Mouse (Mus musculus) v-Abl transformed pro-B cells (cell line): ENCODE results near the gene Gm20388.
"Not testable (repeated sequence)": the region's sequence is repeated elsewhere in the genome, so short reads cannot be mapped to it uniquely, and the experiment has no call there.

Experiments used
- in situ Hi-C, 2 experiments: fragments of 400-800 bp; cut with MboI; formaldehyde crosslinking; loops; one replicate each; pipeline ENCODE4 v1.15.1; 2025; ENCODE audit not compliant: unreplicated experiment in 2 of 2

Gm20388 gene

GRCm38 (mm10) chr8:123514136-123514535 is 3603.5 kb downstream of the Gm20388 start:
- in situ Hi-C loops = no loop called here

DNA sequence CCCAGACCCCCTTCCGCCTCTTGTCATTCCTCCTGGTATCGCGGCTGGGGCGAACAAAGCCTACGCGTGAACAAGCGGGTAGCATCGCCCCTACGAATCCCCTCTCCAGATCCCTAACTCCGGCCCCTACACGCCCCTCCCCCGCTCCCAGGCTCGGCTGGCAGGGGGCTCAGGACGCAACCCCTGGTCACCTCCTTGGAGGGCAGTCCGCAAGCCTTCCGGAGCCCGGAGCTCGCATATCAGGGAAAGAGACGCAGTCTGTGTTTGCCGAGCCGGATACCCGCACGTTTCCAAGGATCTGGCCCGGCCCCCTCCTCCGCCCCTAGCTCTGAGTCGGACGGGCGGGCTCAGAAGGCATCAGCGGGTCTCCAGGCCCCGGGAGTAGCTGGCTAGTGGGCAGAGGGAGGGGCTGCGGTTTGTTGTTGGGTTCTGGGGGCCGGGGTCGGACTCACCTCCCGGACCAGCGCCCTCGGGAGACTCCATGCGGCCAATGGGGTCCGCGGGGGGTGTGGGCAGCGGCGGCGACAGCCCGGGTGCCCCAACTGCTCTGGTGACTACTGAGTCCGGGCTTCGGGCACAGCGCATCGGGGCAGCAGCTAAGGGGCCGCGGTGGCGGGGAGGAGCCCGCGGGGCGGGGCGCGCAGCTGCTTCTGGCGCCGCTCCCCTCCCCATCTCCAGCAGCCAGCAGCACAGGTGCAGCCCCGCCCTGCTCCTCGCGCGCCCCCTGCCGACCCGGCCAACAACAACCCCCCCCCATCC is 3604.3 kb downstream of the Gm20388 start, which contains the start of gene Dbndd1:
Gene Dbndd1, minus strand, starts transcription at position 683 of the 759 bp plus-strand sequence.
- in situ Hi-C loops = no loop called here

- in situ Hi-C loops = no loop called here
Measured at GRCm38 (mm10) chr8:123515540-123515897, 3604.9 kb downstream of the Gm20388 start.

DNA sequence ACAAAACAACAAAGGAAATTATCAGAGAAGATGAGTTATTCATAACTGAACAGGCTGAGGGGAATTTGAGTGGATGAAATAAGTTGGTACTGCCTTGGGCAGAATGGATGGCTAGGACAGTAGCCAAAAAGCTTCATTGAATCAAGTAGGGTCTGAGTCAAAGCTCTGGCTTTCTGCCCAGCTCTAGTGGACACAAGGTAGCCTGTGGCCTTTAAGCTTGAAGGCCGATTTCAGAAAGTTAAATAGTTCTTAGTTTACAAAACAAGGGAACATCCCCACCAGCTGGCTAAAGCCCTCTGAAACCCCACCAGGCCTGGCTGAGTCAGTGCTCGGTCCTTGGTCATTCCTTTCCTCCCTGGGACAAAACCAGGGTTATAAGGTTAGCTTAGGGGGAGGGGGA is 3606.0 kb downstream of the Gm20388 start:
- in situ Hi-C loops = no loop called here

DNA sequence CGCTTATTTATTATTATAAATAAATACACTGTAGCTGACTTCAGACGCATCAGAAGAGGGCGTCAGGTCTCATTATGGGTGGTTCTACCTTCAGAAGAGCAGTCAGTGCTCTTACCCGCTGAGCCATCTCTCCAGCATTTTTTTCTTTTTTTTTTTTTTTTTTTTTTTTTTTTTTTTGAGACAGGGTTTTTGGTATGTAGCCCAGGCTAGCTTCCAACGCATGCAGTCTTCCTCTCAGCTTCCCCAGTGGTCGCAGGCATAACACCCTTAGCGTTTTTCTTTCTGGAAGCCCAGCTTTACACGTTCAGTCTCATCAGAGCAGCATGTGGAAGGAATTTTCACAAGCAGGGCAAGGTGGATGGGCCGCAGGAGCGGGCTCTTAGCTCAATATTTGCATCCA is 3607.5 kb downstream of the Gm20388 start:
- in situ Hi-C loops = no loop called here

DNA sequence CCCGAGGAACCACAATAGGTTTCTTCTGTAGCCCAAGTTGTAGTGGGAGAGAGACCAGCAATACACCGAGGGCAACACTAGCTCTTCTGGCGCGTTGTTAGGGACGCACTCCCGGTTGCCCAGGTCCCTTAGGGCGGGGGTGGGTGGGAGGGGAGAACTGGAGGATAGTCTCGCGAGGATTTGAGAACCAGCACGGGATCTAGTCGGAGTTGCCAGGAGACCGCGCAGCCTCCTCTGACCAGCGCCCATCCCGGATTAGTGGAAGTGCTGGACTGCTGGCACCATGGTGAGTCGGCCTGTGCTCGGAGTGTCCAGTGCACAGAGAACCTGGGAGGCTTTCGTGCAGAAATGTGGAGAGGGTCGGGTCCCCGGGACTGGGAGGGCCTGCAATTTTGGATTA is 3608.0 kb downstream of the Gm20388 start, which contains the start of gene Gas8:
Gene Gas8, plus strand, starts transcription at position 168 of the 400 bp plus-strand sequence.
- in situ Hi-C loops = no loop called here

- in situ Hi-C loops = not testable (repeated sequence)
Measured at GRCm38 (mm10) chr8:123520048-123520447, 3609.4 kb downstream of the Gm20388 start.

- in situ Hi-C loops = no loop called here
Measured at GRCm38 (mm10) chr8:123527720-123528489, 3617.3 kb downstream of the Gm20388 start.

GRCm38 (mm10) chr8:123536242-123536989 is 3625.8 kb downstream of the Gm20388 start:
- in situ Hi-C loops = no loop called here

DNA sequence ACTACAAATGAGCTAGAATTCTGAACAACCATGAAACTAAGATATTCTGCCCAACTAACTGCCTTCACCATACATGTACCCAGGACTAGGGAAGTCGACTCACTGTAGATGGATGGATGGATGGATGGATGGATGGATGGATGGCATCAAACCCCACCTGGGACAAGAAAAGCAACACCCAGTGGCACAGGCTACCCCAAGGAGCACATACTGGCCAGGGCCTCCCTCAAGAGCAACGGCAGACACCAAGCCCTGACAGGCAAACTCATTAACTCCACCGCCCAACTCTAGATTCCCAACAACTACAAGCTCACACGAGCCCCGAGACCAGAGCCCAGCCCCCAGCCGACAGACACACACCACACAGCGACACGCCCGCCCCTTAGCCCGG is 3626.3 kb downstream of the Gm20388 start:
- in situ Hi-C loops = no loop called here

DNA sequence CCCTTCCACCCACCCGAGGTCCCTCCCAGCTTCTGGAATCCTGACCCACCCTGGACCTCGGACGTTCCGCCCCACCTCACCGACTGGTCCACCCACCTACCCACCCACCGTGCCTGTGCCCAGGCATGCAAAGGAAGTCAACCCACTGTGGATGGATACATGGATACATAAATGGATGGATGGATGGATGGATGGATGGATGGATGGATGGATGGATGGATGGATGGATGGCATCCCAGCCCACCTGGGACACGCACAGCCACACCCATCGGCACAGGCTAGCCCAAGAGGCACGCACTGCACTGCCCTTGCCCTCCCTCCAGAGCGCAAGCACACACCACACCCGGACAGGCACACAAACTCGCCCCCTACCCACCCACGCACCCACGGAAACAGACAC is 3627.0 kb downstream of the Gm20388 start:
- in situ Hi-C loops = not testable (repeated sequence)

GRCm38 (mm10) chr8:123564221-123564620 is 3653.6 kb downstream of the Gm20388 start:
- in situ Hi-C loops = not testable (repeated sequence)

GRCm38 (mm10) chr8:123575386-123575785 is 3664.7 kb downstream of the Gm20388 start:
- in situ Hi-C loops = not testable (repeated sequence)

DNA sequence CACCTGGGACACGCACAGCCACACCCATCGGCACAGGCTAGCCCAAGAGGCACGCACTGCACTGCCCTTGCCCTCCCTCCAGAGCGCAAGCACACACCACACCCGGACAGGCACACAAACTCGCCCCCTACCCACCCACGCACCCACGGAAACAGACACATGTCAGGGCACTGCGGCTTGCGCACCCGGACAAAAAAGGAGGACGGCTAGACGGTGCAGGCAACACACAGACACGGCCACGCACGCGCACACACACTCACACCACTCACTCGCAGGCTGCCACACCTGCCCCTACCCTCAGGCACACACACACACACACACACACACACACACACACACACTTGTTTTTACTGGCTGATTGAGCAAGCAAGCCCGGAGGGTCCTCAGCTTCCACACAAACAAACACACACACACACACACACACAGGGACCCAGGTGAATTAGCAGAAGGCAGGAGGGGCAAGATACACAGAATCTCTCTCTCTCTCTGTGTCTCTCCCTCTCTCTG is 3690.1 kb downstream of the Gm20388 start:
- in situ Hi-C loops = not testable (repeated sequence)

DNA sequence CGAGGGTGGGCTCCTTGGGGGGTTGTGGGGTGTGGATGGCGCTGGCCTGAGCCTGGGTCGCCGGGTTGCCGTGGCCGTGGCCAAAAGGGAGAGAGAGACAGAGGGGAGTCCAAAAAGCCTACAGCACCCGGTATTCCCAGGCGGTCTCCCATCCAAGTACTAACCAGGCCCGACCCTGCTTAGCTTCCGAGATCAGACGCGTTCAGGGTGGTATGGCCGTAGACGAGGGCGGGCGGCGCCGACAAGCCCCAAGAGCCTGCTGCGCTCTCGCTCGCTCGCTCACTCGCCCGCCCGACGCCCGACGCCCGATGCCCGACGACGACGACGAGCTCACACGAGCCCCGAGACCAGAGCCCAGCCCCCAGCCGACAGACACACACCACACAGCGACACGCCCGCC is 3690.8 kb downstream of the Gm20388 start:
- in situ Hi-C loops = not testable (repeated sequence)

DNA sequence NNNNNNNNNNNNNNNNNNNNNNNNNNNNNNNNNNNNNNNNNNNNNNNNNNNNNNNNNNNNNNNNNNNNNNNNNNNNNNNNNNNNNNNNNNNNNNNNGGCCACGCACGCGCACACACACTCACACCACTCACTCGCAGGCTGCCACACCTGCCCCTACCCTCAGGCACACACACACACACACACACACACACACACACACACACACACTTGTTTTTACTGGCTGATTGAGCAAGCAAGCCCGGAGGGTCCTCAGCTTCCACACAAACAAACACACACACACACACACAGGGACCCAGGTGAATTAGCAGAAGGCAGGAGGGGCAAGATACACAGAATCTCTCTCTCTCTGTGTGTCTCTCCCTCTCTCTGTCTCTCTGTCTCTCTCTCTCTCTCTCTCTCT is 3702.0 kb downstream of the Gm20388 start:
- in situ Hi-C loops = not testable (repeated sequence)

- in situ Hi-C loops = not testable (repeated sequence)
Measured at GRCm38 (mm10) chr8:123623523-123623922, 3712.9 kb downstream of the Gm20388 start.

DNA sequence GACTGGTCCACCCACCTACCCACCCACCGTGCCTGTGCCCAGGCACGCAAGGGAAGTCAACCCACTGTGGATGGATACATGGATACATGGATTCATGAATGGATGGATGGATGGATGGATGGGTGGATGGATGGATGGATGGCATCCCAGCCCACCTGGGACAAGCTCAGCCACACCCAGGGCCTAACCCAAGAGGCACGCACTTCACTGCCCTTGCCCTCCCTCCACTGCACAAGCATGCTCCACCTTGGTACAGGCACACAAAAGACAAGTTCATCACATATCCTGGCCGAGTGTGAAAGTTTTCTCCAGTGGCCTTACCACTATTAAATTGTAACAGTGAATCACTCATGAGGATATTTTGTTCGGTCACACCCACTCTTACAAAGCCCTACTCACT is 3713.6 kb downstream of the Gm20388 start:
- in situ Hi-C loops = no loop called here

DNA sequence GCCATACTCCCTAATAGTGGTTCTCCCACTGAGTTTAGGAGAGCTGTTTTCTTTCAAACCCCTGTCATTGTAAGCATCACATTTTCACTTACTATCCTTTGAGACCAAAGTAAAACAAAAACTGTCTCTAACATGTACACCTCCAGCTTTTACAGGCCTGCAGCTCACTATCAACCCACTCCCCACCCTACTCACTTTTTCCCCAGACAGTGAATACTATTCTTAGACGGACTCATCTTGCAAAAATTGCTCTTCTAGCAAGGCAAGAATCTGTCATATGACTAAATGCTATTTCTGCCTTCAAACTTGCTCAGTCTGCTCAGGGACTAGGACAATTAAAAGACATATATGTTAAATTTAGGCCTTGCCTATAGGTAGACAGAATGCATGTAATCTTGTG is 3714.1 kb downstream of the Gm20388 start:
- in situ Hi-C loops = no loop called here

DNA sequence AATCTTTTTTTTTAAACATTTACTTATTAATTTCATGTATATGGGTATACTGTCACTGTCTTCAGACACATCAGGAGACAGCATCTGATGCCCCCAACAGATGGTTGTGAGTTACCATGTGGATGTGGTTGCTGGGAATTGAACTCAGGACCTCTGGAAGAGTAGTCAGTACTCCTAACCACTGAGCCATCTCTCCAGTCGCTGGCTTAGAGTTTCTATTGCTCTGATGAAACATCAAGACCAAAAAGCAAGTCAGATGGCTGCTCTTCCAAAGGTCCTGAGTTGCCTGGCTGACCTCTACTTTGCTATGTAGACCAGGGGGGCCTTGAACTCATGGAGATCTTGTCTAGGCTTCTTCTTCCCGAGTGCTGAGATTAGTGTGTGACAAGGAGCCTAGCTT is 3715.1 kb downstream of the Gm20388 start:
- in situ Hi-C loops = no loop called here
